Mouse (Mus musculus) hindbrain, embryonic 15.5 days (tissue): ENCODE data around the gene Dock3. TPM values are rescaled to one million over a fixed set of nuclear protein-coding genes. Genes with fewer than 3 reads are reported as not detected.

Experiments used
- ATAC-seq: fragments of 200-750 bp; cut with Nextera tagmentation; 2 replicates; pipeline ENCODE4 v1.8.0; 2017; ENCODE audit warnings: low read depth, moderate number of reproducible peaks, moderate TSS enrichment; ENCODE audit not compliant: low FRiP score
- H3K27ac ChIP-seq: fragments of 300-500 bp; sonication (generic); replicated peaks from 2 replicates; pipeline ENCODE4 v1.5.1; 2015; ENCODE audit warnings: mild to moderate bottlenecking, inconsistent platforms
- H3K27me3 ChIP-seq: fragments of 300-500 bp; sonication (generic); 2 replicates; pipeline ENCODE4 v1.6.1; 2015; ENCODE audit warnings: control low read depth, inconsistent platforms
- H3K36me3 ChIP-seq: fragments of 300-500 bp; sonication (generic); 2 replicates; pipeline ENCODE4 v1.6.1; 2015; ENCODE audit warnings: control low read depth, inconsistent platforms
- H3K4me1 ChIP-seq: fragments of 300-500 bp; sonication (generic); replicated peaks from 2 replicates; pipeline ENCODE4 v1.6.1; 2015; ENCODE audit warnings: control low read depth, inconsistent platforms
- H3K4me2 ChIP-seq: fragments of 300-500 bp; sonication (generic); 2 replicates; pipeline ENCODE4 v1.6.1; 2015; ENCODE audit warnings: moderate library complexity, mild to moderate bottlenecking, inconsistent platforms
- H3K4me3 ChIP-seq: fragments of 300-500 bp; sonication (generic); 2 replicates; pipeline ENCODE4 v1.5.1; 2015; ENCODE audit warnings: mild to moderate bottlenecking, inconsistent platforms
- H3K9ac ChIP-seq: fragments of 300-500 bp; sonication (generic); 2 replicates; pipeline ENCODE4 v1.6.1; 2015; ENCODE audit warnings: inconsistent platforms
- H3K9me3 ChIP-seq: fragments of 300-500 bp; sonication (generic); 2 replicates; pipeline ENCODE4 v1.6.1; 2016; ENCODE audit warnings: control low read depth, inconsistent platforms
- WGBS: fragments of 180-500 bp; shearing (Covaris S2); methylation state at CpG from one replicate; pipeline ENCODE4 v1.1.7; 2015; 5-methylcytosine and 5-hydroxymethylcytosine counted together
- polyA plus RNA-seq: library from polyadenylated mRNA; unstranded; fragments of >200 nt; fragmentation: Nextera tagmentation; extraction: Ambion mirVana; gene quantifications from 2 replicates; pipeline ENCODE4 v1.2.1, GENCODE M21; 2015

Gene Dock3
- polyA plus RNA-seq, 1 experiment from 2014 or later = 22.5 TPM

- Histone ChIP-seq H3K4me3 (no peak overlapping the region), H3K4me1 (peaks cover 47% of the 10 kb centered on the region), H3K36me3 (no peaks in the 10 kb centered on the region), H3K4me2 (no peak overlapping the region), H3K27ac (peak overlapping the region; percentile 56), H3K27me3 (no peaks in the 10 kb centered on the region), H3K9me3 (no peaks in the 10 kb centered on the region), H3K9ac (no peak overlapping the region)
- no peak for ATAC-seq
- 88% methylated on average over 3 of the region's 3 CpGs for WGBS
These were observed 23.2 kb upstream of the Dock3 start for GRCm38 (mm10) chr9:107254925-107255324.

GRCm38 (mm10) chr9:107254476-107254875 lies 22.8 kb upstream of the Dock3 start:
- peaks cover 47% of the 10 kb centered on the region for H3K4me1 ChIP-seq
- H3K27ac ChIP-seq = peak overlapping the region; percentile 56
- WGBS = 39% methylated on average over 12 of the region's 12 CpGs
- no peaks in the 10 kb centered on the region for H3K9me3 ChIP-seq
- H3K36me3 ChIP-seq = no peaks in the 10 kb centered on the region
- H3K4me3 ChIP-seq = no peak overlapping the region
- no peak overlapping the region for H3K9ac ChIP-seq
- peak overlapping the region; percentile 34 for H3K4me2 ChIP-seq
- peak; percentile 83 for ATAC-seq
- H3K27me3 ChIP-seq = no peaks in the 10 kb centered on the region

- Histone ChIP-seq H3K4me1 (peaks cover 47% of the 10 kb centered on the region), H3K9me3 (no peaks in the 10 kb centered on the region), H3K27me3 (no peaks in the 10 kb centered on the region), H3K9ac (no peak overlapping the region), H3K4me2 (no peak overlapping the region), H3K27ac (peak overlapping the region; percentile 73), H3K36me3 (no peaks in the 10 kb centered on the region), H3K4me3 (no peak overlapping the region)
- peak; percentile 54; the same call in 1 of the 2 replicates for ATAC-seq
- 5% methylated on average over 5 of the region's 5 CpGs for WGBS
These were observed 20.5 kb upstream of the Dock3 start for GRCm38 (mm10) chr9:107252164-107252563.

- Histone ChIP-seq H3K9ac (no peak overlapping the region), H3K27ac (peak overlapping the region; percentile 73; the same call in 1 of the 2 replicates), H3K4me1 (peaks cover 41% of the 10 kb centered on the region), H3K9me3 (no peaks in the 10 kb centered on the region), H3K4me2 (no peak overlapping the region), H3K36me3 (no peaks in the 10 kb centered on the region), H3K4me3 (no peak overlapping the region), H3K27me3 (no peaks in the 10 kb centered on the region)
- ATAC-seq = no peak
- 80% methylated on average over 14 of the region's 14 CpGs for WGBS
These were observed 19.0 kb upstream of the Dock3 start for GRCm38 (mm10) chr9:107250416-107251337.

GRCm38 (mm10) chr9:107249154-107249553 lies 17.4 kb upstream of the Dock3 start:
- H3K4me3 ChIP-seq = no peak overlapping the region
- H3K36me3 ChIP-seq = no peaks in the 10 kb centered on the region
- ATAC-seq = peak; percentile 59; the same call in 1 of the 2 replicates
- 70% methylated on average over 6 of the region's 6 CpGs for WGBS
- no peak overlapping the region for H3K4me2 ChIP-seq
- H3K27ac ChIP-seq = no peak overlapping the region
- peaks cover 26% of the 10 kb centered on the region for H3K4me1 ChIP-seq
- no peaks in the 10 kb centered on the region for H3K9me3 ChIP-seq
- no peak overlapping the region for H3K9ac ChIP-seq
- no peaks in the 10 kb centered on the region for H3K27me3 ChIP-seq

GRCm38 (mm10) chr9:107246170-107246569 lies 14.5 kb upstream of the Dock3 start:
- no peaks in the 10 kb centered on the region for H3K27me3 ChIP-seq
- H3K4me3 ChIP-seq = no peak overlapping the region
- no peak overlapping the region for H3K4me2 ChIP-seq
- H3K4me1 ChIP-seq = no peaks in the 10 kb centered on the region
- no peak overlapping the region for H3K9ac ChIP-seq
- no peaks in the 10 kb centered on the region for H3K36me3 ChIP-seq
- no peak overlapping the region for H3K27ac ChIP-seq
- no peak for ATAC-seq
- H3K9me3 ChIP-seq = no peaks in the 10 kb centered on the region
- 69% methylated on average over 4 of the region's 4 CpGs for whole genome bisulfite sequencing

- H3K4me2 ChIP-seq = no peak overlapping the region
- H3K36me3 ChIP-seq = no peaks in the 10 kb centered on the region
- no peaks in the 10 kb centered on the region for H3K9me3 ChIP-seq
- no peak overlapping the region for H3K4me3 ChIP-seq
- no peak overlapping the region for H3K27ac ChIP-seq
- no peaks in the 10 kb centered on the region for H3K4me1 ChIP-seq
- H3K9ac ChIP-seq = no peak overlapping the region
- 88% methylated on average over 4 of the region's 4 CpGs for WGBS
- ATAC-seq = no peak
- no peaks in the 10 kb centered on the region for H3K27me3 ChIP-seq
These were observed 13.6 kb upstream of the Dock3 start for GRCm38 (mm10) chr9:107245311-107245710.

- WGBS = 72% methylated on average over 5 of the region's 5 CpGs
- H3K27me3 ChIP-seq = peaks cover 27% of the 10 kb centered on the region
These were observed 4.4 kb upstream of the Dock3 start for GRCm38 (mm10) chr9:107236151-107236550.

GRCm38 (mm10) chr9:107235261-107235660 lies 3.6 kb upstream of the Dock3 start:
- H3K9ac ChIP-seq = no peak overlapping the region
- 62% methylated on average over 5 of the region's 5 CpGs for WGBS

More at GRCm38 (mm10) chr9:107236151-107236550, 4.4 kb upstream of the Dock3 start:
- Histone ChIP-seq H3K36me3 (no peaks in the 10 kb centered on the region), H3K9ac (no peak overlapping the region), H3K4me3 (no peak overlapping the region), H3K27ac (no peak overlapping the region), H3K9me3 (no peaks in the 10 kb centered on the region), H3K4me1 (peaks cover 6% of the 10 kb centered on the region; the same call in 1 of the 2 replicates), H3K4me2 (no peak overlapping the region)
- ATAC-seq = no peak

GRCm38 (mm10) chr9:107232140-107232539 lies 431 bp upstream of the Dock3 start:
- 0 out of 2 replicates have a peak, but pooled peaks have one; percentile 1 for ATAC-seq
- Histone ChIP-seq H3K36me3 (no peaks in the 10 kb centered on the region), H3K27ac (peak overlapping the region; percentile 97), H3K9me3 (no peaks in the 10 kb centered on the region), H3K4me1 (peaks cover 19% of the 10 kb centered on the region), H3K27me3 (peaks cover 27% of the 10 kb centered on the region), H3K4me3 (peak overlapping the region; percentile 99), H3K9ac (peak overlapping the region; percentile 99), H3K4me2 (peak overlapping the region; percentile 83)
- 24% methylated on average over 9 of the region's 9 CpGs for WGBS

More at GRCm38 (mm10) chr9:107235261-107235660, 3.6 kb upstream of the Dock3 start:
- Histone ChIP-seq H3K9me3 (no peaks in the 10 kb centered on the region), H3K27me3 (peaks cover 27% of the 10 kb centered on the region), H3K4me2 (no peak overlapping the region), H3K36me3 (no peaks in the 10 kb centered on the region), H3K4me3 (no peak overlapping the region), H3K4me1 (peaks cover 7% of the 10 kb centered on the region; the same call in 1 of the 2 replicates), H3K27ac (no peak overlapping the region)
- no peak for ATAC-seq

- Histone ChIP-seq H3K9ac (peak overlapping the region; percentile 99), H3K9me3 (no peaks in the 10 kb centered on the region), H3K36me3 (no peaks in the 10 kb centered on the region), H3K27ac (peak overlapping the region; percentile 97), H3K27me3 (peaks cover 23% of the 10 kb centered on the region), H3K4me1 (peaks cover 19% of the 10 kb centered on the region), H3K4me2 (peak overlapping the region; percentile 83), H3K4me3 (peak overlapping the region; percentile 99)
- WGBS = under 1% methylated on average over 37 of the region's 50 CpGs
- peak; percentile 85 for ATAC-seq
These were observed 644 bp downstream of the Dock3 start for GRCm38 (mm10) chr9:107230991-107231538.

GRCm38 (mm10) chr9:107224597-107224996 lies 7.1 kb downstream of the Dock3 start:
- no peaks in the 10 kb centered on the region for H3K27me3 ChIP-seq
- H3K27ac ChIP-seq = no peak overlapping the region
- H3K9ac ChIP-seq = no peak overlapping the region
- H3K9me3 ChIP-seq = no peaks in the 10 kb centered on the region
- H3K4me2 ChIP-seq = no peak overlapping the region
- H3K4me1 ChIP-seq = peaks cover 6% of the 10 kb centered on the region
- WGBS = 87% methylated on average over 1 of the region's 1 CpGs
- no peaks in the 10 kb centered on the region for H3K36me3 ChIP-seq
- H3K4me3 ChIP-seq = no peak overlapping the region
- ATAC-seq = peak; percentile 48; the same call in 1 of the 2 replicates
